ENCODE assay signal across 11 mouse cellular contexts in the genomic region with DNA sequence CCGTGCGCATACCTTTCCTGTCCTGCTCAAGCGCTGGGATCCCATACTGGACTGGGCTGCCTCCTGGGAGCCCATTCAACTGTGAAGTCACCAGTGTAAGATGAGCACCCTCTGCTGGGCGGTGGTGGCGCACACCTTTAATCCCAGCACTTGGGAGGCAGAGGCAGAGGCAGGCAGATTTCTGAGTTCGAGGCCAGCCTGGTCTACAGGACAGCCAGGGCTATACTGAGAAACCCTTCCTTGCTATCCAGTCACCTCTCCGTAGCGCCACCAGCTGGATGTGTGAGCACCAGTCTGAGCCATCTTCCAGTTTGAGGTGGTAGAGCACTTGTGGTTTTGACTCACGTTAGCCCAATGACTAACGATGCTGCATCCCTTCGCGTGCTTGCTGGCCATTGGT. TPM values are rescaled to one million over a fixed set of nuclear protein-coding genes. Genes with fewer than 3 reads are reported as not detected.
A peak's percentile ranks its signal among the peaks of the same experiment; 100 is the strongest.
DNase-seq lines count a peak whose midpoint lies in the region; ATAC-seq and TF ChIP-seq lines count a peak whose summit lies in the region.
"Had no signal": no experiment of that assay in that cellular context is flagged by ENCODE, and none has a peak within 500 bp of the region (broad histone marks: within the 10 kb centered on the region; RNA-seq: fewer than 3 reads in every experiment).

No protein-coding gene starts in this region.

- peak; percentile 11 to 49 (median 31); a peak in 4 of 6 replicates for TF ChIP-seq CTCF in MEL (IDR thresholded peaks at IDR 0.05 in 2 of 3, conservative IDR thresholded peaks at IDR 0.05 in 1 of 3; ENCODE audit: control insufficient read depth in 1 of 3, insufficient read depth in 1 of 3, low read depth in 2 of 3, low read length in 3 of 3, poor library complexity in 1 of 3, severe bottlenecking in 1 of 3)

- H3K27ac ChIP-seq in hindbrain, embryonic 11.5 days (ENCODE audit: low read depth, low read length) = no peak overlapping the region
- no peak overlapping the region for H3K27ac ChIP-seq in hindbrain, embryonic 10.5 days
- no peak overlapping the region for H3K27ac ChIP-seq in MEL (ENCODE audit: control insufficient read depth, low read depth, low read length)
- H3K27ac ChIP-seq: limb, embryonic 12.5 days; neural tube, embryonic 13.5 days had no signal

- no peak overlapping the region for H3K9ac ChIP-seq in hindbrain, embryonic 11.5 days (ENCODE audit: low read depth, low read length)
- no peak overlapping the region for H3K9ac ChIP-seq in MEL (ENCODE audit: control insufficient read depth, low read depth, low read length, poor library complexity, severe bottlenecking)
- H3K9ac ChIP-seq: forebrain, postnatal 0 days; limb, embryonic 12.5 days; neural tube, embryonic 13.5 days had no signal

- TF ChIP-seq RAD21 in MEL (IDR thresholded peaks at IDR 0.05; ENCODE audit: low read depth, low read length) = no peak; the same call in 1 of the 2 replicates

- no peaks in the 10 kb centered on the region for H3K27me3 ChIP-seq in hindbrain, embryonic 11.5 days (ENCODE audit: control insufficient read depth, insufficient read depth, low read length)
- peaks cover 4% of the 10 kb centered on the region; the same call in 1 of the 2 replicates for H3K27me3 ChIP-seq in hindbrain, embryonic 10.5 days (ENCODE audit: insufficient read depth, poor library complexity, severe bottlenecking)
- peaks cover 0 to 2% of the 10 kb centered on the region in 2 experiments; a peak in 1 of 4 replicates for H3K27me3 ChIP-seq in MEL (ENCODE audit: control insufficient read depth in 1 of 2, insufficient read depth in 2 of 2, low read length in 2 of 2)
- H3K27me3 ChIP-seq: limb, embryonic 12.5 days had no signal

- no peaks in the 10 kb centered on the region for H3K9me3 ChIP-seq in hindbrain, embryonic 11.5 days (ENCODE audit: control insufficient read depth, low read length)
- no peaks in the 10 kb centered on the region for H3K9me3 ChIP-seq in hindbrain, embryonic 10.5 days
- no peaks in the 10 kb centered on the region for H3K9me3 ChIP-seq in MEL (replicated peaks; ENCODE audit: insufficient read depth, low read length)
- H3K9me3 ChIP-seq: limb, embryonic 12.5 days; neural tube, embryonic 13.5 days had no signal

- no peak for ATAC-seq in hindbrain, embryonic 11.5 days (ENCODE audit: low FRiP score)
- ATAC-seq: forebrain, postnatal 0 days had no signal

- no peak for TF ChIP-seq EP300 in MEL (IDR thresholded peaks at IDR 0.05; ENCODE audit: low read depth in 1 of 2, low read length in 2 of 2)

- intact Hi-C loops in left cerebral cortex, postnatal 25 days (cut with DNase I) = loop anchor here (5.0 kb wide), 1 partner anchor 185 kb away; no protein-coding TSS in a partner anchor

- H3K79me2 ChIP-seq in MEL (ENCODE audit: control insufficient read depth, insufficient read depth, low read length, poor library complexity) = peaks cover 17% of the 10 kb centered on the region

- WGBS in hindbrain, embryonic 11.5 days = 58% methylated on average over 12 of the region's 12 CpGs
- WGBS in hindbrain, embryonic 10.5 days = 59% methylated on average over 12 of the region's 12 CpGs

- peak; percentile 23 for DNase-seq in hindbrain, embryonic 11.5 days (ENCODE audit: low spot score)
- DNase-seq in hindbrain, embryonic 10.5 days (ENCODE audit: low spot score) = no peak
- peak; percentile 54 for DNase-seq in 3134 (ENCODE audit: extremely low read depth, insufficient read length, low spot score)
- peak; percentile 43 for DNase-seq in MEL (ENCODE audit: low read depth, low spot score)
- peak; percentile 36 for DNase-seq in kidney, postnatal 14 days
- no peak for DNase-seq in adipocyte (ENCODE audit: low spot score)
- no peak for DNase-seq in left cerebral cortex, postnatal 25 days (ENCODE audit: low spot score in 2 of 2)
- DNase-seq in right cerebral cortex, adult 2 months (ENCODE audit: low spot score in 2 of 2) = no peak
- DNase-seq: forebrain, postnatal 0 days had no signal

- no peaks in the 10 kb centered on the region for H3K36me3 ChIP-seq in hindbrain, embryonic 11.5 days (ENCODE audit: control insufficient read depth, insufficient read depth, low read length)
- peaks cover 5% of the 10 kb centered on the region for H3K36me3 ChIP-seq in hindbrain, embryonic 10.5 days
- H3K36me3 ChIP-seq in MEL (ENCODE audit: control insufficient read depth in 1 of 2, insufficient read depth in 2 of 2, low read length in 2 of 2) = peaks cover 4 to 8% of the 10 kb centered on the region in 2 experiments
- H3K36me3 ChIP-seq: neural tube, embryonic 13.5 days had no signal

- no peaks in the 10 kb centered on the region for H3K4me1 ChIP-seq in hindbrain, embryonic 11.5 days (replicated peaks; ENCODE audit: control insufficient read depth, insufficient read depth, low read length)
- peaks cover 22% of the 10 kb centered on the region for H3K4me1 ChIP-seq in hindbrain, embryonic 10.5 days (replicated peaks)
- H3K4me1 ChIP-seq in MEL (ENCODE audit: control insufficient read depth in 1 of 2, insufficient read depth in 2 of 2, low read length in 2 of 2) = peaks cover 3 to 15% of the 10 kb centered on the region in 2 experiments; a peak in 2 of 4 replicates

- H3K4me2 ChIP-seq in hindbrain, embryonic 11.5 days (replicated peaks; ENCODE audit: low read depth, low read length) = no peak overlapping the region
- H3K4me2 ChIP-seq: limb, embryonic 12.5 days; neural tube, embryonic 13.5 days had no signal

- no peak for TF ChIP-seq POLR2A in MEL (IDR thresholded peaks at IDR 0.05; ENCODE audit: control insufficient read depth in 1 of 2, insufficient read depth in 1 of 2, low read depth in 1 of 2, low read length in 2 of 2, poor library complexity in 1 of 2)

- H3K4me3 ChIP-seq in hindbrain, embryonic 11.5 days (ENCODE audit: low read depth, low read length) = no peak overlapping the region
- no peak overlapping the region for H3K4me3 ChIP-seq in hindbrain, embryonic 10.5 days
- H3K4me3 ChIP-seq in MEL (ENCODE audit: control insufficient read depth in 1 of 2, insufficient read depth in 1 of 2, low read depth in 2 of 2, low read length in 2 of 2) = no peak overlapping the region
- H3K4me3 ChIP-seq: limb, embryonic 12.5 days; neural tube, embryonic 13.5 days had no signal

TF ChIP-seq in MEL, 35 proteins besides CTCF, POLR2A, EP300 and RAD21:
- TF ChIP-seq CHD1 (IDR thresholded peaks at IDR 0.05; ENCODE audit: low read depth, low read length) (no peak), SMC3 (IDR thresholded peaks at IDR 0.05; ENCODE audit: low read depth, low read length) (peak; percentile 29), TBP (IDR thresholded peaks at IDR 0.05; ENCODE audit: low read depth, low read length) (no peak), USF2 (IDR thresholded peaks at IDR 0.05; ENCODE audit: borderline replicate concordance in 1 of 2, insufficient read depth in 1 of 2, low read depth in 1 of 2, low read length in 2 of 2) (no peak)

RNA-seq across cellular contexts. Expression of a gene that starts 3.0 kb away (rescaled TPM):
- polyA plus RNA-seq in hindbrain, embryonic 11.5 days (2014; fragmentation: Nextera tagmentation; extraction: Ambion mirVana) = 135 TPM in 2 replicates
- 163 and 183 TPM in 2 replicates for polyA plus RNA-seq in hindbrain, embryonic 10.5 days (2016; fragmentation: Nextera tagmentation; extraction: Ambion mirVana)
- 150 and 174 TPM in 2 replicates for total RNA-seq in MEL (2012; rRNA removed)
- 10 to 100 TPM in 1 of 2 experiments, not detected in 1; 91.5 TPM for polyA plus RNA-seq in MEL (2012; ENCODE audit: insufficient read depth in 1 of 2, insufficient read length in 2 of 2, low read depth in 1 of 2, low replicate concordance in 2 of 2, missing spikeins in 1 of 2)
- total RNA-seq in left cerebral cortex, postnatal 25 days (2021) = 10 to 100 TPM; 12.2 to 13.5 TPM

RNA-seq across cellular contexts. Expression of a gene that starts 48.0 kb away (rescaled TPM):
- 2.3 and 4.3 TPM in 2 replicates for polyA plus RNA-seq in hindbrain, embryonic 11.5 days (2014; fragmentation: Nextera tagmentation; extraction: Ambion mirVana)
- 0.90 and 2.2 TPM in 2 replicates for polyA plus RNA-seq in hindbrain, embryonic 10.5 days (2016; fragmentation: Nextera tagmentation; extraction: Ambion mirVana)
- not detected in 2 replicates for total RNA-seq in MEL (2012; rRNA removed)
- not detected for polyA plus RNA-seq in MEL (2012; ENCODE audit: insufficient read depth in 1 of 2, insufficient read length in 2 of 2, low read depth in 1 of 2, low replicate concordance in 2 of 2, missing spikeins in 1 of 2)
- total RNA-seq in left cerebral cortex, postnatal 25 days (2021) = 1 to 10 TPM; 9.0 to 9.9 TPM

RNA-seq across cellular contexts. Expression of a gene that starts 52.0 kb away (rescaled TPM):
- polyA plus RNA-seq in hindbrain, embryonic 11.5 days (2014; fragmentation: Nextera tagmentation; extraction: Ambion mirVana) = 0.31 and 0.51 TPM in 2 replicates
- polyA plus RNA-seq in hindbrain, embryonic 10.5 days (2016; fragmentation: Nextera tagmentation; extraction: Ambion mirVana) = 0.35 TPM in 2 replicates
- not detected in 2 replicates for total RNA-seq in MEL (2012; rRNA removed)
- polyA plus RNA-seq in MEL (2012; ENCODE audit: insufficient read depth in 1 of 2, insufficient read length in 2 of 2, low read depth in 1 of 2, low replicate concordance in 2 of 2, missing spikeins in 1 of 2) = under 1 TPM in 1 of 2 experiments, not detected in 1; 0.22 TPM
- not detected for total RNA-seq in left cerebral cortex, postnatal 25 days (2021)
- total RNA-seq: forebrain, postnatal 0 days had no signal

RNA-seq across cellular contexts. Expression of a gene that starts 52.6 kb away (rescaled TPM):
- 0.10 TPM in 1 of 2 replicates, not detected in the other for polyA plus RNA-seq in hindbrain, embryonic 11.5 days (2014; fragmentation: Nextera tagmentation; extraction: Ambion mirVana)
- 0.19 and 0.24 TPM in 2 replicates for polyA plus RNA-seq in hindbrain, embryonic 10.5 days (2016; fragmentation: Nextera tagmentation; extraction: Ambion mirVana)
- not detected in 2 replicates for total RNA-seq in MEL (2012; rRNA removed)
- polyA plus RNA-seq in MEL (2012; ENCODE audit: insufficient read depth in 1 of 2, insufficient read length in 2 of 2, low read depth in 1 of 2, low replicate concordance in 2 of 2, missing spikeins in 1 of 2) = not detected
- under 1 TPM; 0.76 to 0.82 TPM for total RNA-seq in left cerebral cortex, postnatal 25 days (2021)
- polyA plus RNA-seq: neural tube, embryonic 13.5 days had no signal

Comparison
In these comparisons a context has a peak if more than half of its experiments do, and no peak if none do; other contexts are left out.
1. DNase-seq: peak in hindbrain, embryonic 11.5 days (single experiment), 3134 (single experiment), MEL (single experiment) and kidney, postnatal 14 days (single experiment); none in hindbrain, embryonic 10.5 days (single experiment), adipocyte (single experiment), left cerebral cortex, postnatal 25 days (0 of 2) and right cerebral cortex, adult 2 months (0 of 2).